Mouse (Mus musculus) frontal cortex, postnatal 14 days (tissue): Measurements from ENCODE around the gene Reps2.
A peak's percentile ranks its signal among the peaks of the same experiment; 100 is the strongest.

ENCODE experiments used
- DNase-seq, 2 experiments: peaks; one replicate each; pipeline ENCODE4 v3.0.0; 2022; ENCODE audit warnings: low spot score in 2 of 2

Gene Reps2

GRCm38 (mm10) chrX:162643091-162643788 is at the start of gene Reps2:
Reps2 (minus strand) TSS chrX:162643649.
- peak; percentile 35 to 65 for DNase-seq

DNA sequence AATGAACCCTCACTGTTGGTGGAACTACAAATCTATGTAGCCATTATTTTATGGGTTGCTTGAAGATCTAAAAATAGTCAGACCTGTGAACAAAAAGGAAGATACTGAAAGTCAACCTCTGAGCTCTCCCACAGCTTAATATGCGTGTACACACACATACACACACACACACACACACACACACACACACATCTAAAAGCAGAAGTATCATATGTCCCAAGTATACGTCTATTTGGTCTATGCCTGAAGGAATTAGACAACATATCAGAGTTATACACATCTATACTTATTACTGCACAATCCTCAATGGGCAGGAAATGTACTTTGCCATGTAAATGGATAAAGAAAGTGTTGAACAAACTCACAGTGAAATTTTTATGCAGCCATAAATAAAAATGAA is 47.8 kb upstream of the Reps2 start:
- DNase-seq, result no peak

DNA sequence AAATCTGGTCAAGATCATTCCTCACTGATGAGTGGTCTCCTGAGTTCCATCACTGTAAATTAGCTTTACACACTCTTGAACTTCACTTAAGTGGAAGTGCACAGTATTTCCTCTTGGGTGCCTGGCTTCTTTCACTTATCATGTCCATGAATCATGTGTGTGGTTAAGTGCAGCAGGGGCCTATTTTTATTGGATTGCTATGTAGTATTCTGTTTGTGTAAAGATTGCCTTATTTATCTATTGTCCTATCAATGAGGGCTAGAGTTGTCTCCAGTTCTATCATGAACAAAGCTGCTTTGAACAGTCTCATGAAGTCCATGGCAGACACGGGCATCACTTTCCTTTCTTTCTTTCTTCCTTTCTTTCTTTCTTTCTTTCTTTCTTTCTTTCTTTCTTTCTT is 41.9 kb upstream of the Reps2 start:
- DNase-seq, result no peak

- DNase-seq, result no peak
Observed at GRCm38 (mm10) chrX:162679506-162679905, 36.1 kb upstream of the Reps2 start.

DNA sequence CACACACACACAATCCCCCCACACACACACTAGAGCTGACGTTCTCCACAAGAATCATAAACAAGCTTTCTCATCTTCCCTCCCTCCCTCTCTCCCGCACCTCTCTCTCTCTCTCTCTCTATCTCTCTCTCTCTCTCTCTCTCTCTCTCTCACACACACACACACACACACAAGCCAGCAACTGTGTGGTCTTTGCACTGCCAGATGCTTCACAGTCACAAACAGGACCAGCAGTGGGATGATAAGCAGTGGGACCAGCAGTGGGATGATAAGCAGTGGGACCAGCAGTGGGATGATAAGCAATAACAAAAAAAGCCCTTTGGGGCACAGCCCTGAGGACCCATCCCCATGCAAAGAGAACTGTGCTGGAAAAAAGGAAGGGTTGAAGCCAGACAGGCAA is 35.4 kb upstream of the Reps2 start:
- no peak for DNase-seq

DNA sequence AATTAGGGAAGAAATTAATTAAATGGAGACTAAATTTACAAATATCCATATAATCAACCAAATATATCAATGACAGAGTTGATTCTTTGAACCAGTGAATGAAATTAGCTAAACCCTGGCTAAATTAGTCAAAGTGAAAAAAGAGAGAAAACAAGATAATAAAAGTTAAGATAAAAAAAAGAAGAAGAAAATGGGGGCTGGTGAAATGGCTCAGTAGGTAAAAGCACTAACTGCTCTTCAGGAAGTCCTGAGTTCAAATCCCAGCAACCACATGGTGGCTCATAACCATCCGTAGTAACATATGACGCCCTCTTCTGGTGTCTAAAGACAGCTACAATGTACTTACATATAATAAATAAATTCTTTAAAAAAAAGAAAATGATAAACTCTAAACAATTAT is 22.7 kb upstream of the Reps2 start:
- no peak for DNase-seq

GRCm38 (mm10) chrX:162660182-162660581 is 16.7 kb upstream of the Reps2 start:
- no peak for DNase-seq

- no peak for DNase-seq
Observed at GRCm38 (mm10) chrX:162653518-162653917, 10.1 kb upstream of the Reps2 start.

DNA sequence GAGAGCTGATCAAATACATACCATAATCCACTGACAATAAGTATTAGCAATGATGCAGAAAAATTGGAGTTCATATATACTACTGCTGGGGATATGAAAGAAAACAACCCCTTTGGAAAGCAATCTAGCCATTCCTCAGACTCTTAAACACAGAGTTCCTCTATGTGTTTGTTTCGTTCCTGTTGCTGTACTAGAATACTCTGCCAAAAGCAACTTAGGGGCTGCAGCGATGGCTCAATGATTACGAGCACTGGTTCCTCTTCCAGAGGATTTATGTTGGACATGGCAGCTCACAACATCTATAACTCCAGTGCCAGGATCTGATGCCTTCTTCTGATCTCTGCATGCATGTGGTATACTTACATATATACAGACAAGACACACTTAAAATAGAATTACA is 9.0 kb upstream of the Reps2 start:
- DNase-seq, result no peak

DNA sequence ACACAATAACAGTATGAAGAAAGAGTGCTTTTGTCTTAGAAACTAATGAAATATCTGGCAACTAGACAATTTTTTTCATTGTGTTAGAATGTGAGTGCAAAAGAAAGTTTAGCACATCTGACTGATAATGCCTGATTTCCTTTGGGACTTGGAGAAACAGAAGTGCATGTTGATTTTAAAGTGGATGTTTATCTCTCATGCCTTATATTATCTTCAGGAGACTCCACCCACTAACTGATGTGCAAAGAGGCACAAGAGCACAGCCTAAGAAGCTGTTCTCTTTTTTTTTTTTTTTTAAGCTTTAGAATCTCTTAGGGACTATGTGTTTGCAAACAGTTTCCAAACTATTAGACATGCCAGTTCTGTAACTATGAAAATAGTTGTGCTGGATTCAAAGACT is 7.7 kb upstream of the Reps2 start:
- no peak for DNase-seq

DNA sequence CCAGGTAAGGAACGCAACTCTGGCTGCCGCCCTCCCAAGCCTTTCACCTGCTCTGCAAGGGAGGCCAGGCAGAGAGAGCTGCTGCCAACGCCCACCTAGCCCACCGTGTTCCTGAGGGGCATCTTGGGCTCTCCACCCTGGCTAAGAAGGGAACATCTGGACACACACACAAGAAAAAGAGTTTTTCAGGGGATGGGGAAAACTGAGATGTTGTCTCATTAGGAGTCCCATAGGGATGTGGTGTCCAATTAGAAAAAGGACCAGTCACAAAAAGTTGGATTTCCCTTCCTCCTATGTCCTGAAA is 292 bp upstream of the Reps2 start:
- no peak for DNase-seq

DNA sequence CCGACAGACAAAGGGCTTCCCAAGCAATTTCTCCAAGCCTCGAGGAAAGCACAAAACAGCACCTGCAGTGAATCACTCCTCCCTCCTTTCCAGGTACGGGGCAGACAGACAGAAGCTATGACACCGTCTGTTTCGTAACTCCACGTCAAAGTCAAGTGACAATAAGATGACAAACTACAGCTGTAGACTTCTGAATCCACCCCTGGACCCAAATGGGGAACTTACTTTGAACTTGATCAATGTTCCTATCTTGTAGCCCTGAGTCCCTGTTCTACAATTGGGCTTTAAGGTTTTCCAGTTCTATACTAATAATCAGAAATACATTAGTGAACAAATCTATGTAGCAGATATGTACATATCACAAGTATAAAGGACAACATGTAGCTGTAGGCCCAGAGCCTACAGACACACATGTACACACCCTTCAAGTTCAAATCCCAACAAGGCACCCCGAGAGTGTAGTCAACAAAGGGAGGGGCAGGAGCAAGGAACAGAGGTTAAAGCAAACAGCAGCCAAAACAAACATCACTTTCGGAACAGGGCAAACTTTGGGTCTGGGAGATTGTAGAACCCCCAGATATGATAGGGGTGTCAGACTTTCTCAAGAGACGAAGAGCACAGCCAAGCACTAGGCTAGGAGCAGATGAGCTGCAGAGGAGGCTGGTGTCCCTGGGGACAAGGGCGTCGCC is 903 bp downstream of the Reps2 start:
- no peak for DNase-seq

- DNase-seq, result no peak
Observed at GRCm38 (mm10) chrX:162641764-162642163, 1.7 kb downstream of the Reps2 start.

- no peak for DNase-seq
Observed at GRCm38 (mm10) chrX:162635159-162635558, 8.3 kb downstream of the Reps2 start.

GRCm38 (mm10) chrX:162622091-162622437 is 21.4 kb downstream of the Reps2 start:
- DNase-seq, result no peak

- no peak for DNase-seq
Observed at GRCm38 (mm10) chrX:162621194-162622090, 22.0 kb downstream of the Reps2 start.

DNA sequence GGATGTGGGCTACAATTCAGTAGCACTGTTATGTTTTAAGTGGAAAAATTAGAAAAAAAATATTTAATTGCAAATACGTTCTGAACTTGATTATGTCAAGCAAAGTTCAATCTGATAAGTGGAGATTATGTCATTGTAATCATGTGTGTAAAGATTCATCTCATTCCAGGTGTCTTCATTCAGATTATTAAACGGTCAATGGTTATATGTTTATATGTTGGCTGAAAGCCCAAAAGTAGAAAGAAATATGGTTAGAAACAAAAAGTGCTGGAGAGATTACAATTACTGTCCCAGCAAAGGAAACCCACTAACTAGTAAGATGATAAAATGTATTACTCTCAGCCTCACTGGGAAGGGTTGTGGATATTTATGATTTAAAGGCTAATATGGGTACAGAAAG is 23.7 kb downstream of the Reps2 start:
- DNase-seq, result no peak

DNA sequence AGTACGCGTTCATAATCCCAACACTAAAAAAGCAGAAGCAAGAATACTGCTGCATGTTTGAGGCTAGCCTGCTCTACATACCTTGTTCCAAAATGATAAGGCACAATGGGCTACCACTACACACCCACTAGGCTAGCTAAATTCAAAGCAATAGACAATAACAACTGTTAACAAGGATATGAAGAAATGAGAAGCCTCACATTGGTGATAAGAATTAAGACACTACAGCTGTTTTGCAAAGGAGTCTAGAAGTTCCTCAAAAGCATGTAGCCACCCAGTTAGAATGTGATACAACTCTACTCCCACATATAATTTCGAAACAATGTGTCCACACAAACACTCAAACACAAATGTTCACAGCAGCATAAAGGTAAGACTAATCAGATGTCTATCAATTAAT is 24.9 kb downstream of the Reps2 start:
- no peak for DNase-seq

DNA sequence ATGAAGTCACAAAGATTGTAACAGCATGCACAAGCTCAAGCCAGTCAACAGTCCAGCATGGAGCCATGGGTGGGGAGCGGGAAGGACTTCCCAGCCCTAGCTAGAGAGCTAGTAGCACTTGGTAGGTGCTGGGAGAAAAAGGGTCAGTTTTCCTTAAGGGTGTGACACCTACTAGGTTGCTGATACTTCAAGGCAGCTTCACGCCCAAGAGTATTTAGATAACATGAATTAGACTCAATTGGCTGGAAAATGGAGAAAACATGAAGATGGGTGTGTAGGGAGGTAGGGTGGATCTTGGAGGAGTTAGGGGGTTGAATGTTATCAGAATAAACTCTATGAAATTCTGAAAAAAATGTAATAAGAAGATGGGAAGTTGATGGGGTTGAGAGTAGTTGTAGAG is 37.3 kb downstream of the Reps2 start:
- no peak for DNase-seq

- DNase-seq, result no peak
Observed at GRCm38 (mm10) chrX:162599666-162600065, 43.8 kb downstream of the Reps2 start.

DNA sequence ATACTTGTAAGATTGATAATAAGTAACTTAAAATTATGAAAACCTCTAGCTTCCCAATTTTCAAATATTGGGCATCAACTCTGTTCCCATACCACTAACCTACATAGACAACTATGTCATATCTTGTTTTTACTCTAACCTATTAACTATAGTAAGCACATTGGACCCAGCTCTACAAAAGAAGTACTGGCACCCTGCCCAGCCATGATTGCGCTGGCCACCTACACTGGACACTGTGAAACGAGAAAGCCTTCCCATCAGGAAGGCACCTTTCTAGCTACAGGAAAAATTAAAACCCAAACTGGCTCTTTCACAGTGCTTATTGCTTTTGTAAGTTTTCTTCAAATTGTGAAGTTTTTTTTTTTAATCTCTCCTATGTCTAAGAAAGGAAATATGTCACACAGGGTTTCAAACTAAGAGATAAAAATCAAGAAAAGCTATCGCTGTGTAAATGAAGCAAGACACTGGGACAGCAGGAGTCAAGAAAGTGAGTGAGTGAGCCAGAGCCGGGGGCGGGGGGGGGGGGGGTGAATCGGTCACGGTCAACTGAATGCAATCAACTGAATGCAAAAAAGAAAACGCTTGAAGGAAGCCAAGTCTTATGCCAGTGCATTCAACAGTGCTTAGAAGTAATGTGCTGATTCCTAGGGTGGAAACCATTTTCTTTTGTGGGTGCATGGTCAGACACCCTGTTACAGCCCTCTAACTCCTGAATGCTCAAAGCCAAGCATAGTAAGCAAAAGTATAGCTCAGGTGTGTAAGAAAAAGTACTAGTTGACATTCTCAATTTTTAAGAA is 52.2 kb downstream of the Reps2 start:
- DNase-seq, result no peak

GRCm38 (mm10) chrX:162590145-162590790 is 53.2 kb downstream of the Reps2 start:
- DNase-seq, result no peak
